21 mouse cellular contexts compared by ENCODE assay signal in genomic region chr13:51363985-51364384, GRCm38 (mm10). TPM values are rescaled to one million over a fixed set of nuclear protein-coding genes. Genes with fewer than 3 reads are reported as not detected.
DNase-seq lines count a peak whose midpoint lies in the region; ATAC-seq and TF ChIP-seq lines count a peak whose summit lies in the region.
"Had no signal": no experiment of that assay in that cellular context is flagged by ENCODE, and none has a peak within 500 bp of the region (broad histone marks: within the 10 kb centered on the region; RNA-seq: fewer than 3 reads in every experiment).

No protein-coding gene starts in this region.

- DNase-seq in lung, embryonic 14.5 days = no peak
- DNase-seq in lung, postnatal 25 days (ENCODE audit: low spot score) = no peak
- no peak for DNase-seq in stomach, postnatal 0 days (ENCODE audit: low spot score)
- DNase-seq in midbrain, postnatal 0 days (ENCODE audit: low spot score) = no peak
- DNase-seq in right cerebral cortex, adult 18-20 months = no peak
- DNase-seq in right cerebral cortex, postnatal 10 days (ENCODE audit: low spot score in 2 of 2) = no peak
- DNase-seq: adrenal gland, adult 8-10 months; adrenal gland, postnatal 36 days; cerebellum, adult 8-10 months; cerebellum, postnatal 14 days; embryo, embryonic 11 days; gastrocnemius, adult 2 months; gastrocnemius, postnatal 25 days; heart, postnatal 10 days; heart, postnatal 4 days had no signal

- 58% methylated on average over 5 of the region's 5 CpGs for WGBS in lung, embryonic 14.5 days
- WGBS in stomach, embryonic 14.5 days = 65% methylated on average over 5 of the region's 5 CpGs
- WGBS in stomach, postnatal 0 days = 60% methylated on average over 5 of the region's 5 CpGs
- 56% methylated on average over 5 of the region's 5 CpGs for WGBS in midbrain, postnatal 0 days

- no peak overlapping the region for H3K4me2 ChIP-seq in lung, embryonic 14.5 days
- no peak overlapping the region for H3K4me2 ChIP-seq in stomach, embryonic 14.5 days (replicated peaks; ENCODE audit: low read depth, low read length)
- no peak overlapping the region for H3K4me2 ChIP-seq in stomach, postnatal 0 days (replicated peaks; ENCODE audit: low read depth)
- H3K4me2 ChIP-seq in midbrain, postnatal 0 days (ENCODE audit: low read depth, low read length, poor library complexity, severe bottlenecking) = no peak overlapping the region
- H3K4me2 ChIP-seq: embryonic facial prominence, embryonic 15.5 days; hindbrain, embryonic 12.5 days had no signal

- H3K27me3 ChIP-seq in lung, embryonic 14.5 days (ENCODE audit: insufficient read depth, low read length) = no peaks in the 10 kb centered on the region
- H3K27me3 ChIP-seq in stomach, embryonic 14.5 days (ENCODE audit: control insufficient read depth, insufficient read depth, low read length) = no peaks in the 10 kb centered on the region
- H3K27me3 ChIP-seq in stomach, postnatal 0 days (ENCODE audit: control insufficient read depth, insufficient read depth, low read length) = no peaks in the 10 kb centered on the region
- no peaks in the 10 kb centered on the region for H3K27me3 ChIP-seq in midbrain, postnatal 0 days (ENCODE audit: insufficient read depth, low read length)
- H3K27me3 ChIP-seq: embryonic facial prominence, embryonic 15.5 days; hindbrain, embryonic 12.5 days had no signal

- no peak overlapping the region for H3K27ac ChIP-seq in lung, embryonic 14.5 days (ENCODE audit: low read depth)
- no peak overlapping the region for H3K27ac ChIP-seq in stomach, embryonic 14.5 days (ENCODE audit: low read length)
- no peak overlapping the region for H3K27ac ChIP-seq in stomach, postnatal 0 days (replicated peaks)
- H3K27ac ChIP-seq in midbrain, postnatal 0 days (ENCODE audit: low read depth, low read length) = no peak overlapping the region
- H3K27ac ChIP-seq: embryonic facial prominence, embryonic 15.5 days; gastrocnemius, adult 2 months; hindbrain, embryonic 12.5 days had no signal

- no peaks in the 10 kb centered on the region for H3K36me3 ChIP-seq in lung, embryonic 14.5 days (ENCODE audit: insufficient read depth)
- H3K36me3 ChIP-seq in stomach, embryonic 14.5 days (ENCODE audit: control insufficient read depth, insufficient read depth, low read length) = no peaks in the 10 kb centered on the region
- no peaks in the 10 kb centered on the region for H3K36me3 ChIP-seq in stomach, postnatal 0 days (ENCODE audit: control insufficient read depth, insufficient read depth, low read length)
- no peaks in the 10 kb centered on the region for H3K36me3 ChIP-seq in midbrain, postnatal 0 days (ENCODE audit: insufficient read depth, low read length)
- H3K36me3 ChIP-seq: embryonic facial prominence, embryonic 15.5 days; forebrain, embryonic 10.5 days; hindbrain, embryonic 12.5 days had no signal

- TF ChIP-seq CTCF in lung, embryonic 14.5 days (IDR thresholded peaks at IDR 0.05; ENCODE audit: low read depth) = no peak
- TF ChIP-seq CTCF in stomach, postnatal 0 days (IDR thresholded peaks at IDR 0.05; ENCODE audit: low read depth) = no peak
- TF ChIP-seq CTCF in midbrain, postnatal 0 days (IDR thresholded peaks at IDR 0.05) = no peak

- no peak overlapping the region for H3K4me3 ChIP-seq in lung, embryonic 14.5 days (ENCODE audit: low read depth, low read length)
- no peak overlapping the region for H3K4me3 ChIP-seq in stomach, embryonic 14.5 days (ENCODE audit: low read depth, low read length)
- H3K4me3 ChIP-seq in stomach, postnatal 0 days (ENCODE audit: low read depth, low read length) = no peak overlapping the region
- H3K4me3 ChIP-seq in midbrain, postnatal 0 days (ENCODE audit: low read depth, low read length) = no peak overlapping the region
- H3K4me3 ChIP-seq: embryonic facial prominence, embryonic 15.5 days; erythroblast, embryonic 14.5 days; forebrain, embryonic 10.5 days; gastrocnemius, adult 2 months; hindbrain, embryonic 12.5 days had no signal

- no peak overlapping the region for H3K9ac ChIP-seq in lung, embryonic 14.5 days
- no peak overlapping the region for H3K9ac ChIP-seq in stomach, embryonic 14.5 days (replicated peaks; ENCODE audit: low read depth, low read length)
- H3K9ac ChIP-seq in stomach, postnatal 0 days (ENCODE audit: low read length) = no peak overlapping the region
- no peak overlapping the region for H3K9ac ChIP-seq in midbrain, postnatal 0 days (replicated peaks; ENCODE audit: low read length, poor library complexity, severe bottlenecking)
- H3K9ac ChIP-seq: embryonic facial prominence, embryonic 15.5 days; hindbrain, embryonic 12.5 days had no signal

- ATAC-seq in lung, embryonic 14.5 days (ENCODE audit: insufficient read depth) = peak; percentile 52; the same call in 1 of the 2 replicates
- peak; percentile 60 for ATAC-seq in stomach, embryonic 14.5 days (ENCODE audit: insufficient number of reproducible peaks, insufficient read depth, low FRiP score, low read depth)
- no peak for ATAC-seq in stomach, postnatal 0 days (ENCODE audit: low FRiP score, low TSS enrichment)
- peak; percentile 73 for ATAC-seq in midbrain, postnatal 0 days (ENCODE audit: low FRiP score)
- ATAC-seq: hindbrain, embryonic 16.5 days had no signal

- 0 out of 2 replicates have a peak, but pooled peaks cover 3% of the 10 kb centered on the region for H3K4me1 ChIP-seq in lung, embryonic 14.5 days (ENCODE audit: insufficient read depth)
- no peaks in the 10 kb centered on the region for H3K4me1 ChIP-seq in stomach, embryonic 14.5 days (ENCODE audit: control insufficient read depth, insufficient read depth, low read length)
- no peaks in the 10 kb centered on the region for H3K4me1 ChIP-seq in stomach, postnatal 0 days (replicated peaks; ENCODE audit: control insufficient read depth, insufficient read depth)
- no peaks in the 10 kb centered on the region for H3K4me1 ChIP-seq in midbrain, postnatal 0 days (ENCODE audit: insufficient read depth, low read length)
- H3K4me1 ChIP-seq: embryonic facial prominence, embryonic 15.5 days had no signal

- TF ChIP-seq EP300 in stomach, postnatal 0 days (optimal IDR thresholded peaks at IDR 0.05) = no peak

- H3K9me3 ChIP-seq in lung, embryonic 14.5 days (ENCODE audit: low read depth, low read length) = no peaks in the 10 kb centered on the region
- no peaks in the 10 kb centered on the region for H3K9me3 ChIP-seq in stomach, embryonic 14.5 days (ENCODE audit: control insufficient read depth, low read depth, low read length)
- no peaks in the 10 kb centered on the region for H3K9me3 ChIP-seq in stomach, postnatal 0 days (ENCODE audit: control insufficient read depth, low read length)
- no peaks in the 10 kb centered on the region for H3K9me3 ChIP-seq in midbrain, postnatal 0 days (ENCODE audit: low read length)
- H3K9me3 ChIP-seq: embryonic facial prominence, embryonic 15.5 days; forebrain, embryonic 10.5 days; hindbrain, embryonic 12.5 days had no signal

RNA-seq across cellular contexts. Expression of gene S1pr3, which starts 44.5 kb away (rescaled TPM):
- 128 and 132 TPM in 2 replicates for polyA plus RNA-seq in lung, embryonic 14.5 days (2014; fragmentation: Nextera tagmentation; extraction: Ambion mirVana)
- 61.1 and 64.9 TPM in 2 replicates for polyA plus RNA-seq in stomach, embryonic 14.5 days (2014; fragmentation: Nextera tagmentation; extraction: Ambion mirVana)
- 7.2 and 8.1 TPM in 2 replicates for polyA plus RNA-seq in stomach, postnatal 0 days (2015; fragmentation: Nextera tagmentation; extraction: Ambion mirVana)
- 9.5 and 9.6 TPM in 2 replicates for total RNA-seq in midbrain, postnatal 0 days (2014; rRNA removed)
- polyA plus RNA-seq in midbrain, postnatal 0 days (2015; fragmentation: Nextera tagmentation; extraction: Ambion mirVana) = 7.0 and 7.3 TPM in 2 replicates
